Mouse (Mus musculus) ES-Bruce4 (cell line): ENCODE measurements around the gene Farsb.

Source experiments
- CTCF ChIP-seq: IDR thresholded peaks from one replicate; pipeline ENCODE4 v1.8.1; 2011; ENCODE audit warnings: low read depth, low read length
- EP300 ChIP-seq: IDR thresholded peaks from 2 replicates; pipeline ENCODE4 v1.6.1; 2011; ENCODE audit warnings: low read depth, low read length; ENCODE audit not compliant: insufficient read depth
- POLR2A ChIP-seq: IDR thresholded peaks from one replicate; pipeline ENCODE4 v1.8.1; 2011; ENCODE audit warnings: low read length; ENCODE audit not compliant: insufficient read depth

DNA sequence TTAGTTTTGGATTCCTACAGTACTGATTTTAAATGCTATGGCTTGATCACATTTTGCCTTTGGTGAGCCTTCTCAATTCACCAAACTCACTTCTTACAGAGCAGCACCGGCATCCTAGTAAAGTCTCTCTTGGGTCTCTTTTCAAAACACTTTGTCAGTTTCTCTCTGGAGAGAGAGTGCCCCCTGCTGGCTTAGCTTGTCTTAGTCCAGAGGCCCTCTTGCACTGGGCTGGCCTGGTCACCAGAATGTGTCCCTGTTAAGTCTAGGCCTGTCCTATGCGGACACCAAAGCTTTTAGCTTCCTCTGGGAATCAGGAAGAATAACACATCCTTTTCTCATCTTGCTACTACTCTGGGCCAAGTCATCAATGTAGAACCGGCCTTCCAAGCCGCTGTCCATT lies 69.1 kb downstream of the Farsb start:
- TF ChIP-seq CTCF (peak; percentile 61), POLR2A (no peak), EP300 (no peak)
